Mouse (Mus musculus): ENCODE measurements around the gene Ccdc154. TPM values are rescaled to one million over a fixed set of nuclear protein-coding genes. Genes with fewer than 3 reads are reported as not detected.
"Not testable (repeated sequence)": the region's sequence is repeated elsewhere in the genome, so short reads cannot be mapped to it uniquely, and the experiment has no call there.

Ccdc154 gene
- not detected in 2 replicates for polyA plus RNA-seq (2016; fragmentation: Nextera tagmentation; extraction: Ambion mirVana)

- H3K27me3 ChIP-seq, result no peaks in the 10 kb centered on the region
- H3K36me3 ChIP-seq, result peaks cover 30% of the 10 kb centered on the region
- no peak within 1 kb of the TSS for H3K27ac ChIP-seq
- no peak within 1 kb of the TSS for H3K4me2 ChIP-seq (replicated peaks)
- H3K4me1 ChIP-seq, result no peaks in the 10 kb centered on the region
- no peak for ATAC-seq (ENCODE audit: insufficient number of reproducible peaks, insufficient read depth, low FRiP score, low TSS enrichment)
- no peak within 1 kb of the TSS for H3K9ac ChIP-seq
- WGBS, result 74% methylated on average over 1 of the region's 1 CpGs
- H3K9me3 ChIP-seq, result no peaks in the 10 kb centered on the region
- no peak within 1 kb of the TSS for H3K4me3 ChIP-seq
Observed at GRCm38 (mm10) chr17:25162161-25162560, at the start of gene Ccdc154. Gene Ccdc154, plus strand, starts transcription at chr17:25162461.

GRCm38 (mm10) chr17:25114908-25115645 is 47.2 kb upstream of the Ccdc154 start:
- Histone ChIP-seq H3K27ac (peak overlapping the region; percentile 90), H3K4me1 (peaks cover 7% of the 10 kb centered on the region), H3K9ac (peak overlapping the region; percentile 72), H3K36me3 (peaks cover 22% of the 10 kb centered on the region), H3K27me3 (no peaks in the 10 kb centered on the region), H3K9me3 (no peaks in the 10 kb centered on the region), H3K4me3 (peak overlapping the region; percentile 55), H3K4me2 (replicated peaks) (peak overlapping the region; percentile 83)
- 0 out of 2 replicates have a peak, but pooled peaks have one; percentile 19 for ATAC-seq (ENCODE audit: insufficient number of reproducible peaks, insufficient read depth, low FRiP score, low TSS enrichment)
- 9% methylated on average over 23 of the region's 23 CpGs for WGBS

- Histone ChIP-seq H3K9me3 (no peaks in the 10 kb centered on the region), H3K27ac (peak within 1 kb of the TSS; percentile 90), H3K36me3 (peaks cover 14% of the 10 kb centered on the region), H3K4me2 (replicated peaks) (peak within 1 kb of the TSS; percentile 83), H3K4me3 (peak within 1 kb of the TSS; percentile 55), H3K27me3 (no peaks in the 10 kb centered on the region), H3K9ac (peak within 1 kb of the TSS; percentile 72), H3K4me1 (peaks cover 7% of the 10 kb centered on the region)
- WGBS, result 4% methylated on average over 40 of the region's 40 CpGs
- peak; percentile 83 for ATAC-seq (ENCODE audit: insufficient number of reproducible peaks, insufficient read depth, low FRiP score, low TSS enrichment)
Observed at GRCm38 (mm10) chr17:25115664-25116432, 46.4 kb upstream of the Ccdc154 start, which contains the start of gene Telo2. Gene Telo2, minus strand, starts transcription at chr17:25115967.

- no peak overlapping the region for H3K4me2 ChIP-seq (replicated peaks)
- no peak overlapping the region for H3K4me3 ChIP-seq
- no peak for ATAC-seq (ENCODE audit: insufficient number of reproducible peaks, insufficient read depth, low FRiP score, low TSS enrichment)
- peaks cover 7% of the 10 kb centered on the region for H3K4me1 ChIP-seq
- H3K27ac ChIP-seq, result no peak overlapping the region
- WGBS, result 32% methylated on average over 4 of the region's 4 CpGs
- no peak overlapping the region for H3K9ac ChIP-seq
- no peaks in the 10 kb centered on the region for H3K9me3 ChIP-seq
- no peaks in the 10 kb centered on the region for H3K27me3 ChIP-seq
- H3K36me3 ChIP-seq, result peaks cover 11% of the 10 kb centered on the region
Observed at GRCm38 (mm10) chr17:25117263-25117662, 45.0 kb upstream of the Ccdc154 start.

- Histone ChIP-seq H3K9me3 (no peaks in the 10 kb centered on the region), H3K27ac (no peak within 1 kb of the TSS), H3K4me3 (no peak within 1 kb of the TSS), H3K9ac (no peak within 1 kb of the TSS), H3K4me2 (replicated peaks) (no peak within 1 kb of the TSS), H3K36me3 (no peaks in the 10 kb centered on the region), H3K4me1 (no peaks in the 10 kb centered on the region; the same call in 1 of the 2 replicates), H3K27me3 (0 out of 2 replicates have a peak, but pooled peaks cover 3% of the 10 kb centered on the region)
- whole genome bisulfite sequencing, result 19% methylated on average over 3 of the region's 3 CpGs
- ATAC-seq (ENCODE audit: insufficient number of reproducible peaks, insufficient read depth, low FRiP score, low TSS enrichment), result no peak
Observed at GRCm38 (mm10) chr17:25120406-25120805, 41.9 kb upstream of the Ccdc154 start, which contains the start of gene Ptx4. Gene Ptx4, plus strand, starts transcription at chr17:25120760.

GRCm38 (mm10) chr17:25123979-25124378 is 38.3 kb upstream of the Ccdc154 start:
- no peak overlapping the region for H3K9ac ChIP-seq
- WGBS, result 29% methylated on average over 7 of the region's 7 CpGs
- no peaks in the 10 kb centered on the region for H3K36me3 ChIP-seq
- H3K4me3 ChIP-seq, result no peak overlapping the region
- H3K27ac ChIP-seq, result no peak overlapping the region
- H3K4me1 ChIP-seq, result no peaks in the 10 kb centered on the region; the same call in 1 of the 2 replicates
- no peak for ATAC-seq (ENCODE audit: insufficient number of reproducible peaks, insufficient read depth, low FRiP score, low TSS enrichment)
- H3K27me3 ChIP-seq, result 0 out of 2 replicates have a peak, but pooled peaks cover 3% of the 10 kb centered on the region
- H3K9me3 ChIP-seq, result no peaks in the 10 kb centered on the region
- no peak overlapping the region for H3K4me2 ChIP-seq (replicated peaks)

GRCm38 (mm10) chr17:25125442-25126060 is 36.7 kb upstream of the Ccdc154 start:
- not testable (repeated sequence) for H3K27me3 ChIP-seq; H3K9me3 ChIP-seq; H3K4me1 ChIP-seq; H3K4me2 ChIP-seq (replicated peaks); H3K4me3 ChIP-seq; ATAC-seq (ENCODE audit: insufficient number of reproducible peaks, insufficient read depth, low FRiP score, low TSS enrichment); H3K36me3 ChIP-seq; H3K9ac ChIP-seq; H3K27ac ChIP-seq
- WGBS, result 63% methylated on average over 3 of the region's 3 CpGs

- Histone ChIP-seq H3K4me1 (no peaks in the 10 kb centered on the region), H3K4me3 (no peak overlapping the region), H3K9ac (no peak overlapping the region), H3K27ac (no peak overlapping the region), H3K27me3 (0 out of 2 replicates have a peak, but pooled peaks cover 3% of the 10 kb centered on the region), H3K36me3 (no peaks in the 10 kb centered on the region), H3K9me3 (no peaks in the 10 kb centered on the region), H3K4me2 (replicated peaks) (no peak overlapping the region)
- WGBS, result 66% methylated on average over 8 of the region's 8 CpGs
- ATAC-seq (ENCODE audit: insufficient number of reproducible peaks, insufficient read depth, low FRiP score, low TSS enrichment), result no peak
Observed at GRCm38 (mm10) chr17:25127079-25127478, 35.2 kb upstream of the Ccdc154 start.

GRCm38 (mm10) chr17:25127681-25128080 is 34.6 kb upstream of the Ccdc154 start:
- no peaks in the 10 kb centered on the region for H3K9me3 ChIP-seq
- H3K27ac ChIP-seq, result no peak overlapping the region
- WGBS, result 78% methylated on average over 9 of the region's 9 CpGs
- no peaks in the 10 kb centered on the region for H3K4me1 ChIP-seq
- H3K36me3 ChIP-seq, result no peaks in the 10 kb centered on the region
- no peak for ATAC-seq (ENCODE audit: insufficient number of reproducible peaks, insufficient read depth, low FRiP score, low TSS enrichment)
- H3K4me3 ChIP-seq, result no peak overlapping the region
- H3K4me2 ChIP-seq (replicated peaks), result no peak overlapping the region
- H3K27me3 ChIP-seq, result 0 out of 2 replicates have a peak, but pooled peaks cover 3% of the 10 kb centered on the region
- H3K9ac ChIP-seq, result no peak overlapping the region

GRCm38 (mm10) chr17:25130060-25130459 is 32.2 kb upstream of the Ccdc154 start:
- no peak overlapping the region for H3K9ac ChIP-seq
- no peak overlapping the region for H3K4me3 ChIP-seq
- no peaks in the 10 kb centered on the region for H3K36me3 ChIP-seq
- H3K27me3 ChIP-seq, result no peaks in the 10 kb centered on the region
- no peak overlapping the region for H3K27ac ChIP-seq
- no peak for ATAC-seq (ENCODE audit: insufficient number of reproducible peaks, insufficient read depth, low FRiP score, low TSS enrichment)
- WGBS, result 78% methylated on average over 1 of the region's 1 CpGs
- peaks cover 10% of the 10 kb centered on the region for H3K4me1 ChIP-seq
- H3K4me2 ChIP-seq (replicated peaks), result no peak overlapping the region
- H3K9me3 ChIP-seq, result no peaks in the 10 kb centered on the region

GRCm38 (mm10) chr17:25133275-25133698 is 29.0 kb upstream of the Ccdc154 start, which contains the start of gene Clcn7:
Gene Clcn7, plus strand, starts transcription at chr17:25133391.
- H3K4me1 ChIP-seq, result peaks cover 10% of the 10 kb centered on the region
- ATAC-seq (ENCODE audit: insufficient number of reproducible peaks, insufficient read depth, low FRiP score, low TSS enrichment), result peak; percentile 90
- no peaks in the 10 kb centered on the region for H3K9me3 ChIP-seq
- no peaks in the 10 kb centered on the region for H3K27me3 ChIP-seq
- peak within 1 kb of the TSS; percentile 26; the same call in 1 of the 2 replicates for H3K27ac ChIP-seq
- peak within 1 kb of the TSS; percentile 77 for H3K4me3 ChIP-seq
- peak within 1 kb of the TSS; percentile 72 for H3K4me2 ChIP-seq (replicated peaks)
- WGBS, result under 1% methylated on average over 40 of the region's 40 CpGs
- 0 out of 2 replicates have a peak, but pooled peaks cover 8% of the 10 kb centered on the region for H3K36me3 ChIP-seq
- H3K9ac ChIP-seq, result peak within 1 kb of the TSS; percentile 75
